Mouse (Mus musculus): ENCODE data around the gene Ccdc187.

The Ccdc187 gene

GRCm38 (mm10) chr2:26223961-26224360 is 70.4 kb downstream of the Ccdc187 start:
- in situ Hi-C loops (cut with MboI, MseI): loop anchor here (10.0 kb wide), 1 partner anchor 69 kb away; no protein-coding TSS in a partner anchor

DNA sequence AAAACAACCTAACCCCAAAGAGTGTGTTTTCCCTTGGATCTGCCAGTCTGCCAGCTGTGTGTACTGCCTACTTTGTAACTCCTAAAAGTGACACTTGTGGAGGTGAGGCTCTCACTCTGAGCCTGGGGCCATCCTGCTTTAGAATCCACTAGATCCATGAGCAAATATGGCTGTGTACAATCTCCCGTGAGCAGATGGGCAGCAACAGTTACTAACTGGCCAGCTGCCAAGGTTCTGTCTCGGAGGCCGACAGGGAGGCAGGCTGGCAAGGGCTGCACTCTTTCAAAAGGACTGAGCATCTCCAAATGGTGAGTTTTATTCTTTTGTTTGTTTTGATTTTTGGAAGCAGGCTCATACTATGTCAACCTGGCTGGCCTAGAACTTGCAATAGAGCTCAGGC is 79.8 kb downstream of the Ccdc187 start:
- in situ Hi-C loops (cut with MboI, MseI): no loop called here

GRCm38 (mm10) chr2:26209566-26209965 is 84.8 kb downstream of the Ccdc187 start:
- in situ Hi-C loops (cut with MboI, MseI): no loop called here

DNA sequence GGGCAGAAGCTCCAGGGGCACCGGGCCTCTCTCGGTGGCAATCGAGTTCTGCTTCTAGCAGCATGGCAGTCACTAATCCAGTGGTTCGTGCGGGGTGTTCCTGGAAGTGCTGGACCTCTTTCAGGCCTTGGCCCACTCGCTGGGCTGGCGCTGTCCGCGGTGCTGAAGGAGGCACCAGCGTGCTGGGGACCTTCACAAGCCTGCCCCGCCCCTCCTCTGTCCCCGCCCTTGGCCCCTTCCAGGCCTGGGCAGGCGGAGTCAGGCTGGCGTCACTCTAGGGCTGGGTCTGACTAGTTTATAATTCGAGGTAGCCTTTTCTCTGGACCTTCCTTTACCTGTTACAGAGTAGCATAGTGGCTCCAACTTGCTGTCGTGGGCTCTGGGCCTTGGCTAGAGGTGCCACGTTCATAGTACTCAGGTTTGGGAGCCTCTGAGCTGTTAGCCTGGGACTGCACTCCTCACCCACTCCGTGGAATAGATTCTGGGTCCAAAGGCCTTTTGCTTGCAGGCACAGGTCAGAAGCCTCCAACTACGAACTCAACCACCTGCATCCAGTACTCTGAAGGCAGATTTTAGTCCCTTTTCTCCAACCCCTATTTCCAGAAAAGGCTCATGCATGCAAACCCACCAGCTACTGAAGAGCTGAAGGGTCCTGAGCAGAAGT is 86.1 kb downstream of the Ccdc187 start, which contains the start of gene Lhx3:
Lhx3 (minus strand) TSS at position 164 of the 664 bp plus-strand sequence.
- in situ Hi-C loops (cut with MboI, MseI): no loop called here

DNA sequence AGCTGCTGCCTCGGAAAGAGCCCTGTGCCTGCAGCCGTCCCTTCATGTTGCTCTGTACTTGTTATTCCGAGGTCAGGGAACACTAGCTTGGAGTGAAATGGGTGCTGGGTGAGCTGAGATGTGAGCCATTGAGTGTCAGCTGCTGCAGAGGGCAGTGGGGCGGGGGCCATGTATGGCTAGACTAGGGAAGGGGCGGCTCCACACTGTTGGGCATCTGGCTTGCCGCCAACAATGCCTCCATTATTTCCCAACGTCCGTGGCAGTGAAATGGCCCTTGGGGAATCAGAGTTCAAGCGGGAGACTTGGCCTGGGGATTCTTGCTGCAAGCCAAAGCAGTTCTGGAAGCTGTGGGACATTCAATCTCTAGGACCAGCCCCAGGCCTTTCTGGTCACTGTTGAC is 86.8 kb downstream of the Ccdc187 start:
- in situ Hi-C loops (cut with MboI, MseI): no loop called here

- in situ Hi-C loops (cut with MboI, MseI): no loop called here
Observed at GRCm38 (mm10) chr2:26205761-26206160, 88.6 kb downstream of the Ccdc187 start.

DNA sequence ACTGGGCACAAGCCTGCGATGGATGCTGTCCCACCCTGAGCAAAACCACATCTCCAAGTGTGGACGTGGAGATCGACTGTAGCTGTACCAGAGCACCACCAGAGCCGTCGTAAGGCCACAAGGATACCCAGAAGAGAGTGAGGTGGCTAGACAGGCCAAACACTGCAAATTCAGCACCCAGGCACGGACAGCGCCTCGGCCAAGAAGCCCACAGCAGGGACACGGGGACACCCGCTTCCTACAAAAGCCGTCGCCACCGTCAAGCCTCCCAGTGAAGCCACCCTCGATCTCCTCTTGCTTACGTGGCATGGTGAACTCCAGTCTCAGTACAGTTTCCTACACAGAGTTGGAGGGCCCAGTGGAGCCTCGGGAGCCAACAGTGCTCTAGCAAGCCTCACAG is 89.2 kb downstream of the Ccdc187 start:
- in situ Hi-C loops (cut with MboI, MseI): no loop called here

GRCm38 (mm10) chr2:26202849-26203475 is 91.4 kb downstream of the Ccdc187 start:
- in situ Hi-C loops (cut with MboI, MseI): no loop called here

DNA sequence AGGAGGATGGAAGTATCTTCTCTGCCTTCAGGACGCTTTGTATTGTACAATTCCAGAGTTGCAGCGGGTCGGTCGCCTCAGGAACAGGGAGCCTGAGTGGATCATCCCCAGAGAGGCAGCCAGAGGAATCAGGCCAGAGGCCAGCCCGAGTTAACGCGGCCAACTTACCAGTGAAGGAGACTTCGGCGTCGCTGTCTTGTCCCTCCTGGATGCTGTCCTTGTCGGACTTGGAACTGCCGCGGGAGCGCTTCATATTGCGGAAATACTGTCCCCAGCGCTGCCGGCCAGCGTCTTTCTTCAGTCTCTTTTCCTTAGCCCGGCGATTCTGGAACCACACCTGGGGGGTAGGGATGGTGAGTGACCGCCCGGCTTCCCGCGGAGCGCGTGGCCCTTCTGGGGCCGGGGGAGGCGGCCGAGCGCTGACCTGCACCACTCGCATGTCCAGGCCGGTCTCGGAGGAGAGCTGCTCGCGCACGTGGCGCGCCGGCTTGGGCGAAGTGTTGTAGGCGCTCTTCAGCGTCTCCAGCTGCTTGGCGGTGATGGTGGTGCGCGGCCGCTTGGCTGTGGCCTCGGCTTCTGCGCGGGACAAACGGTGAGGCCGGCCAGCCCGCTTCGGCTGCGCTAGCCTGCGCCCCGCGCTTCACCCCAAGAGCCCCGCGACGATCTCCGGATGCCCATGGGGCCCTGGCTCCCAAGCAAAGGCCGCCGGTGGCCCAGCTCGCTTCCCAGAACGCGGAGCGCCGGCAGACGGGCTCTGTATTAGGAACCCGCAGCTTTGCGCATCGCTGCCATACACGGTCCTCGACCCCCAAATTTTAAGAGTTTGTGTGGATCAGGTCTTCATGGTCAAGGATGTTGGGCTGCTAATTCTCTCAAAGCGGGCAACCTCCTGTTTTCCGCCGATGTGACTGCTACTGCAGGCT is 92.2 kb downstream of the Ccdc187 start:
- in situ Hi-C loops (cut with MboI, MseI): no loop called here

DNA sequence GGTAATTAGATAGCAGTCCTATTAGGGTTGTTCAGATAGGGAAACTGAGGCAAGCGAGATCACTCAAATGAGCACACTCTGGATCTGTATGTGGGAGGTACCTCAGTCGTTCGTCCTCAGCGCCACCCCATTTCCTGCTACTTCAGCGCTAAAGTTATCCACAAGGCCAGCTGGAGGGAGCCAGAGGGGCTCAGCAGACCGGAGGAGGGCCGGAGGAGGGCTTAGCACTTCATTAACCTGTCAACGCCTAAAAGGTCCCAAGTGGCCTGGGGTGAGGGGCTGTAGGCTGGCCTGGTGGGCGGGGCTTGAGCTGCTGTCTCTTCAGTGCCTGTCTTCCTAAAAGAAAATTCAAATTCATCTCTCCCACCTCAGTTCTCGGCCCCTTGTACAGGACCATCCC is 95.9 kb downstream of the Ccdc187 start:
- in situ Hi-C loops (cut with MboI, MseI): no loop called here

- in situ Hi-C loops (cut with MboI, MseI): no loop called here
Observed at GRCm38 (mm10) chr2:26194552-26195339, 99.6 kb downstream of the Ccdc187 start.

All from regulatory T cell (primary cell).